Mouse (Mus musculus): ENCODE measurements at regions not wholly inside any gene's neighbourhood (a gene's known extent, or its start where the extent isn't known, plus 50 kb on each side); places are given as distances from the start of the nearest gene placed in this dataset.

GRCm38 (mm10) chr5:103373089-103373488, 51.9 kb upstream of the Ptpn13 start:
- TF ChIP-seq CHD2 (IDR thresholded peaks at IDR 0.05; ENCODE audit: low read length) (no peak), ZKSCAN1 (IDR thresholded peaks at IDR 0.05; ENCODE audit: borderline replicate concordance, low read depth, low read length) (no peak), POLR2A (IDR thresholded peaks at IDR 0.05; ENCODE audit: low read depth, low read length) (no peak), EP300 (IDR thresholded peaks at IDR 0.05; ENCODE audit: low read length) (no peak), CTCF (conservative IDR thresholded peaks at IDR 0.05 in 1 of 2, IDR thresholded peaks at IDR 0.05 in 1 of 2; ENCODE audit: low read depth in 2 of 2, low read length in 2 of 2) (peak in 1 of 2 experiments; percentile 27; a peak in 1 of 4 replicates), RAD21 (IDR thresholded peaks at IDR 0.05; ENCODE audit: low read depth, low read length) (no peak), ZMIZ1 (IDR thresholded peaks at IDR 0.05; ENCODE audit: low read depth, low read length) (no peak), MXI1 (IDR thresholded peaks at IDR 0.05; ENCODE audit: low read depth, low read length) (no peak), BHLHE40 (IDR thresholded peaks at IDR 0.05; ENCODE audit: low read depth, low read length) (no peak), ELF1 (IDR thresholded peaks at IDR 0.05; ENCODE audit: low read depth, low read length) (no peak), TCF12 (IDR thresholded peaks at IDR 0.05; ENCODE audit: low read depth, low read length) (no peak)

All from CH12.LX (cell line).